Mouse (Mus musculus): ENCODE data around the gene Defa37. TPM values are rescaled to one million over a fixed set of nuclear protein-coding genes. Genes with fewer than 3 reads are reported as not detected.
"Not testable (repeated sequence)": the region's sequence is repeated elsewhere in the genome, so short reads cannot be mapped to it uniquely, and the experiment has no call there.

The Defa37 gene
- not detected in 2 replicates for polyA plus RNA-seq (2014; fragmentation: Nextera tagmentation; extraction: Ambion mirVana)

DNA sequence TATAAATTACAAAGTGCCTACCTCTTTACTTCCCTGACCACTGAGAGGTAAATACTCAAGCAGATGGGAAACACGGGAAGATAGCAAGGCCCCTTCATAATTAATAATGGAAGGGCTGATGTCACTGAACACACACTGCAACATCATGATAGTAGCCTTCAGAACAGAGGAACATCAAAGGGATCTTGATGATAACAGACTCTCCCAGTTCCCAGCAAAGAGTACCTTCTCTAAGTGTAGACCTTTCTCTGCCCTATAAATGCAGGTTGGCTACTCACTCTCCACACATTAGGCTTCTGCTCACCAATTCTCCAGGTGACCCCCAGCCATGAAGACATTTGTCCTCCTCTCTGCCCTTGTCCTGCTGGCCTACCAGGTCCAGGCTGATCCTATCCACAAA, at the start of gene Defa37:
Defa37 (plus strand) TSS at position 301 of the 400 bp plus-strand sequence.
- not testable (repeated sequence) for H3K4me1 ChIP-seq (ENCODE audit: control insufficient read depth, insufficient read depth, low read length); H3K36me3 ChIP-seq (ENCODE audit: control insufficient read depth, insufficient read depth, low read length); H3K9ac ChIP-seq (ENCODE audit: low read length); H3K4me3 ChIP-seq (ENCODE audit: low read depth, low read length); DNase-seq (ENCODE audit: low spot score, missing footprints); H3K27ac ChIP-seq (ENCODE audit: low read depth, low read length); H3K4me2 ChIP-seq; ATAC-seq (ENCODE audit: low FRiP score); H3K27me3 ChIP-seq (ENCODE audit: control insufficient read depth, insufficient read depth, low read length); H3K9me3 ChIP-seq (ENCODE audit: control insufficient read depth, low read length)
- WGBS = no CpG with 5 or more reads among the region's 1 CpGs

DNA sequence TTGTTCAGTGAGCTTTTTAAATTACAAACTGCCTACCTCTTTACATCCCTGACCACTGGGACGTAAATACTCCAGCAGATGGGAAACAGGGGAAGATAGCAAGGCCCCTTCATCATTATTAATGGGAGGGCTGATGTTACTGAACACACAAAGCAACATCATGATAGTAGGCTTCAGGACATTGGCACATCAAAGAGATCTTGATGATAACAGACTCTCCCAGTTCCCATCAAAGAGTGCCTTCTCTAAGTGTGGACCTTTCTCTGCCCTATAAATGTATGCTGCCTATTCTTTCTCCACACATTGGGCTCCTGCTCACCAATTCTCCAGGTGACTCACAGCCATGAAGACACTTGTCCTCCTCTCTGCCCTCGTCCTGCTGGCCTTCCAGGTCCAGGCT, 36.5 kb upstream of the Defa37 start, which contains the start of gene Defa32:
Defa32 (plus strand) TSS at position 301 of the 400 bp plus-strand sequence.
- H3K27me3 ChIP-seq (ENCODE audit: control insufficient read depth, insufficient read depth, low read length); H3K4me1 ChIP-seq (ENCODE audit: control insufficient read depth, insufficient read depth, low read length); H3K9ac ChIP-seq (ENCODE audit: low read length); H3K4me2 ChIP-seq; H3K9me3 ChIP-seq (ENCODE audit: control insufficient read depth, low read length); H3K36me3 ChIP-seq (ENCODE audit: control insufficient read depth, insufficient read depth, low read length); H3K27ac ChIP-seq (ENCODE audit: low read depth, low read length); ATAC-seq (ENCODE audit: low FRiP score); DNase-seq (ENCODE audit: low spot score, missing footprints); H3K4me3 ChIP-seq (ENCODE audit: low read depth, low read length): not testable (repeated sequence)
- WGBS = no CpG with 5 or more reads among the region's 2 CpGs

DNA sequence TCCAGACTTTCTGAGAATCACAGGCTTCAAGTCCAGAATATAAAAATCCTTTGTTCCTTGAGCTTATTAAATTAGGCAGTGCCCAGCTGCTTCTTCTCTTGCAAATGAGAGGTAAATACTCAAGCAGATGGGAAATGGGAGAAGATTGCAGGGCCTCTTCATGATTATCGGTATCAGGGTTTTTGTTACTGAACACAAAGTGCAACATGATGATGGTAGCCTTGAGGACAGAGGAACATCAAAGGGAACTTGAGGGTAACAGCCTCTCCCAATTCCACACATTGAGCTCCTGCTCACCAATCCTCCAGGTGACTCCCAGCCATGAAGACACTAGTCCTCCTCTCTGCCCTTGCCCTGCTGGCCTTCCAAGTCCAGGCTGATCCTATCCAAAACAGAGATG, 17.5 kb downstream of the Defa37 start, which contains the start of gene Defa28:
Defa28 (plus strand) TSS at position 301 of the 400 bp plus-strand sequence.
- H3K4me2 ChIP-seq; H3K9ac ChIP-seq (ENCODE audit: low read length); ATAC-seq (ENCODE audit: low FRiP score); H3K4me1 ChIP-seq (ENCODE audit: control insufficient read depth, insufficient read depth, low read length); H3K27me3 ChIP-seq (ENCODE audit: control insufficient read depth, insufficient read depth, low read length); H3K36me3 ChIP-seq (ENCODE audit: control insufficient read depth, insufficient read depth, low read length); H3K9me3 ChIP-seq (ENCODE audit: control insufficient read depth, low read length); DNase-seq (ENCODE audit: low spot score, missing footprints); H3K27ac ChIP-seq (ENCODE audit: low read depth, low read length); H3K4me3 ChIP-seq (ENCODE audit: low read depth, low read length): not testable (repeated sequence)
- WGBS = no CpG with 5 or more reads among the region's 1 CpGs

DNA sequence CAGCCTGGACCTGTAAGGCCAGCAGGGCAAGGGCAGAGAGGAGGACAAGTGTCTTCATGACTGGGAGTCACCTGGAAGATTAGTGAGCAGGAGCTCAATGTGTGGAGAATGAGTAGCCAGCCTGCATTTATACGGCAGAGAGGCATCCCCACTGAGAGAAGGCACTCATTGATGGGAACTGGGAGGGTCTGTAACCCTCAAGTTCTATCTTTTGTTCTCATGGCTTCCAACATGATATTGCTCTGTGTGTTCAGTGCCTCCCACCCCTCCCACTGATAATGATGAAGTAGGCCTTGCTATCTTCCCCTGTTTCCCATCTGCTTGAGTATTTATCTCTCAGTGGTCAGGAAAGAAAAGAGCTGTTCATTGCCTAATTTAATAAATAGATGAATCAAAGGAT, 29.2 kb downstream of the Defa37 start, which contains the start of gene Gm7861:
Gm7861 (minus strand) TSS at position 101 of the 400 bp plus-strand sequence.
- WGBS = no CpG with 5 or more reads among the region's 1 CpGs
- H3K9me3 ChIP-seq (ENCODE audit: control insufficient read depth, low read length) = not testable (repeated sequence)

More for the DNA sequence above, 29.2 kb downstream of the Defa37 start, which contains the start of gene Gm7861:
- not testable (repeated sequence) for H3K27ac ChIP-seq (ENCODE audit: low read depth, low read length); H3K36me3 ChIP-seq (ENCODE audit: control insufficient read depth, insufficient read depth, low read length); H3K4me3 ChIP-seq (ENCODE audit: low read depth, low read length); H3K4me2 ChIP-seq; DNase-seq (ENCODE audit: low spot score, missing footprints); H3K9ac ChIP-seq (ENCODE audit: low read length); H3K27me3 ChIP-seq (ENCODE audit: control insufficient read depth, insufficient read depth, low read length); ATAC-seq (ENCODE audit: low FRiP score); H3K4me1 ChIP-seq (ENCODE audit: control insufficient read depth, insufficient read depth, low read length)

Other genes starting within 250 kb of the Defa37 start
- gene Defa27, start 249.8 kb upstream of the Defa37 start, polyA plus RNA-seq (2014; fragmentation: Nextera tagmentation; extraction: Ambion mirVana) = not detected in 2 replicates
- gene Defa29, start 238.4 kb upstream of the Defa37 start, polyA plus RNA-seq (2014; fragmentation: Nextera tagmentation; extraction: Ambion mirVana) = not detected in 2 replicates
- gene Defa2, start 186.9 kb upstream of the Defa37 start, polyA plus RNA-seq (2014; fragmentation: Nextera tagmentation; extraction: Ambion mirVana) = not detected in 2 replicates
- not detected in 2 replicates for gene Defa33, start 173.6 kb upstream of the Defa37 start, polyA plus RNA-seq (2014; fragmentation: Nextera tagmentation; extraction: Ambion mirVana)
- not detected in 2 replicates for gene Defa36, start 138.0 kb upstream of the Defa37 start, polyA plus RNA-seq (2014; fragmentation: Nextera tagmentation; extraction: Ambion mirVana)
- gene Gm7849, start 108.8 kb upstream of the Defa37 start, polyA plus RNA-seq (2014; fragmentation: Nextera tagmentation; extraction: Ambion mirVana) = not detected in 2 replicates
- gene Defa20, start 56.1 kb upstream of the Defa37 start, polyA plus RNA-seq (2014; fragmentation: Nextera tagmentation; extraction: Ambion mirVana) = not detected in 2 replicates
- not detected in 2 replicates for gene Defa32, start 36.4 kb upstream of the Defa37 start, polyA plus RNA-seq (2014; fragmentation: Nextera tagmentation; extraction: Ambion mirVana)
- not detected in 2 replicates for gene Defa28, start 17.6 kb downstream of the Defa37 start, polyA plus RNA-seq (2014; fragmentation: Nextera tagmentation; extraction: Ambion mirVana)
- gene Gm7861, start 29.1 kb downstream of the Defa37 start, polyA plus RNA-seq (2014; fragmentation: Nextera tagmentation; extraction: Ambion mirVana) = not detected in 2 replicates
- gene Defa26, start 52.8 kb downstream of the Defa37 start, polyA plus RNA-seq (2014; fragmentation: Nextera tagmentation; extraction: Ambion mirVana) = not detected in 2 replicates
- not detected in 2 replicates for gene Defa17, start 90.4 kb downstream of the Defa37 start, polyA plus RNA-seq (2014; fragmentation: Nextera tagmentation; extraction: Ambion mirVana)
- gene Defa34, start 100.4 kb downstream of the Defa37 start, polyA plus RNA-seq (2014; fragmentation: Nextera tagmentation; extraction: Ambion mirVana) = not detected in 2 replicates
- not detected in 2 replicates for gene AY761184, start 138.3 kb downstream of the Defa37 start, polyA plus RNA-seq (2014; fragmentation: Nextera tagmentation; extraction: Ambion mirVana)
- gene Defa24, start 169.1 kb downstream of the Defa37 start, polyA plus RNA-seq (2014; fragmentation: Nextera tagmentation; extraction: Ambion mirVana) = not detected in 2 replicates

Measured in midbrain, embryonic 11.5 days (tissue).